Mouse (Mus musculus) midbrain, embryonic 16.5 days (tissue): ENCODE data around the gene Dusp16. TPM values are rescaled to one million over a fixed set of nuclear protein-coding genes. Genes with fewer than 3 reads are reported as not detected.

Experiments used
- ATAC-seq: fragments of 200-750 bp; cut with Nextera tagmentation; 2 replicates; pipeline ENCODE4 v1.8.0; 2017; ENCODE audit warnings: moderate TSS enrichment
- H3K27ac ChIP-seq: fragments of 300-500 bp; sonication (generic); 2 replicates; pipeline ENCODE4 v1.5.1; 2014; ENCODE audit warnings: mild to moderate bottlenecking, low read length, mixed read lengths
- H3K27me3 ChIP-seq: fragments of 300-500 bp; sonication (generic); 2 replicates; pipeline ENCODE4 v1.6.1; 2014; ENCODE audit warnings: low read depth, low read length, mixed read lengths; ENCODE audit not compliant: control insufficient read depth, insufficient read depth
- H3K36me3 ChIP-seq: fragments of 300-500 bp; sonication (generic); 2 replicates; pipeline ENCODE4 v1.6.1; 2014; ENCODE audit warnings: mild to moderate bottlenecking, low read length, moderate library complexity, mixed read lengths; ENCODE audit not compliant: control insufficient read depth, insufficient read depth
- H3K4me1 ChIP-seq: fragments of 300-500 bp; sonication (generic); 2 replicates; pipeline ENCODE4 v1.6.1; 2014; ENCODE audit warnings: mild to moderate bottlenecking, low read length, mixed read lengths; ENCODE audit not compliant: control insufficient read depth, insufficient read depth
- H3K4me2 ChIP-seq: fragments of 300-500 bp; sonication (generic); 2 replicates; pipeline ENCODE4 v1.6.1; 2014; ENCODE audit warnings: mild to moderate bottlenecking, low read length, mixed read lengths
- H3K4me3 ChIP-seq: fragments of 300-500 bp; sonication (generic); 2 replicates; pipeline ENCODE4 v1.5.1; 2014; ENCODE audit warnings: low read depth, mild to moderate bottlenecking, low read length, moderate library complexity, mixed read lengths
- H3K9ac ChIP-seq: fragments of 300-500 bp; sonication (generic); 2 replicates; pipeline ENCODE4 v1.6.1; 2014; ENCODE audit warnings: low read depth, low read length, mixed read lengths
- H3K9me3 ChIP-seq: fragments of 300-500 bp; sonication (generic); replicated peaks from 2 replicates; pipeline ENCODE4 v1.6.1; 2014; ENCODE audit warnings: mild to moderate bottlenecking, low read length, mixed read lengths; ENCODE audit not compliant: control insufficient read depth, poor library complexity, severe bottlenecking
- WGBS: fragments of 180-500 bp; shearing (Covaris S2); extraction: QIAGEN DNeasy Blood & Tissue Kit; methylation state at CpG from one replicate; pipeline ENCODE4 v1.1.7; 2014; 5-methylcytosine and 5-hydroxymethylcytosine counted together
- polyA plus RNA-seq: library from polyadenylated mRNA; unstranded; fragments of >200 nt; fragmentation: Nextera tagmentation; extraction: Ambion mirVana; gene quantifications from 2 replicates; pipeline ENCODE4 v1.2.1, GENCODE M21; 2015

Gene Dusp16
- polyA plus RNA-seq, 1 experiment from 2014 or later, result 5.5 TPM

DNA sequence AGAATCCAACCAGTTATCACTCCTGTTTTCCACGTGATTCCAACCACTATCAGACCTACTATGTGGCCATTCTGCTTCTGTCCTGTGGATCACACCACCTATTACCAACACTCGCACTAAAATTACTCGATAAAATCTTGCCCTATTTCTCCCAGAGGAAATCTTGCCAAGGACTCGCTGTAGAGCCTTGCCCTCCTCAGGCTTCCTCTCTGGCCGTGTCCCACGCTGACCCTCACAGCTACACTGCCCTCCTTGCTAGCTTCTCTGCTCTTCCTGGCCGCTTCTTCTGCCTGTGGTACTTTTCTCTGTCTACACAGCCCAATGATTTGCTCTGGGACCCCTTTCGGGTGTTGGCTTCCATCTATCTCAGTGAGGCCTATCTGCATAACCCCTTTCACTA is 59.6 kb downstream of the Dusp16 start:
- no peak overlapping the region for H3K9ac ChIP-seq
- H3K4me2 ChIP-seq, result no peak overlapping the region
- 94% methylated on average over 8 of the region's 8 CpGs for WGBS
- no peak for ATAC-seq
- H3K9me3 ChIP-seq, result no peaks in the 10 kb centered on the region
- H3K27ac ChIP-seq, result no peak overlapping the region
- H3K4me1 ChIP-seq, result no peaks in the 10 kb centered on the region
- H3K36me3 ChIP-seq, result no peaks in the 10 kb centered on the region
- H3K27me3 ChIP-seq, result no peaks in the 10 kb centered on the region
- no peak overlapping the region for H3K4me3 ChIP-seq

DNA sequence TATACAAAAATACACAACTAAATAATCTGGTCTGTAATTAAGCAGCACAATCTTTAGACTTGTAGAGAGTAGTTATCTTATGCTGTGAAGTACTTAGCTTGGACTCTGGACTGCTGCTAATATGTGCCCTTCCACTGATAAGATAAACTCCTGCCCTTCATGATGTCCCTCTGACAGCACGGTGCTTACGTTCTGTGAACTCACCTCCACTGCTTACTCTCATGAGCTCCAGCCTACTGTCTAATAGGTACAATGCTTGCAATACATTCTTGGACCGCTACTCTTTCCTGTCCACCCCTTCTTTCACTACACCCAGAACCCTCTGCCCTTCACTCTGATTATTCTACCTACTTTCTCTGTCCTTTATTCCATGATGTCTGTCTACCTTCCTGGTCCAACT is 61.4 kb downstream of the Dusp16 start:
- H3K4me2 ChIP-seq, result no peak overlapping the region
- no peaks in the 10 kb centered on the region for H3K4me1 ChIP-seq
- ATAC-seq, result no peak
- no peak overlapping the region for H3K4me3 ChIP-seq
- no peak overlapping the region for H3K27ac ChIP-seq
- no peaks in the 10 kb centered on the region for H3K9me3 ChIP-seq
- H3K36me3 ChIP-seq, result no peaks in the 10 kb centered on the region
- no peak overlapping the region for H3K9ac ChIP-seq
- WGBS, result 98% methylated on average over 3 of the region's 3 CpGs
- H3K27me3 ChIP-seq, result no peaks in the 10 kb centered on the region

DNA sequence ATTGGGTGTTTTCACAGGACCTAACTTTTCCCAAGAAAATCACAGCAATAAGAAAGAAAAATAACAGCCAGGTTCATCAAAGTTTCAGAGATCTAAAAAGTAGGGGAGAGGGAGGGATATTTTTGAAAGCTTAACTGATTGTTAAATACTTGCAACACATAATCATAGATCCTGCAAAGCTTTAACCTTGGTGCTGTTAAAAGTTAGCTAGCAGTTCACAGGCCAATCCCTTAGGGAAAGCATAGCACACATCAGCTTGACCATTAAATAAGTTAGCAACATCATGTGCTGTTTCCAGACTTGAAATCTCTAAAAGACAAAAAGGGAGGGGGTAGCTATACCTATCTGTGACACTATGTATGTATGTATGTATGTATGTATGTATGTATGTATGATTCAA is 67.0 kb downstream of the Dusp16 start:
- H3K4me1 ChIP-seq, result no peaks in the 10 kb centered on the region
- no peak overlapping the region for H3K9ac ChIP-seq
- H3K27me3 ChIP-seq, result no peaks in the 10 kb centered on the region
- no peak overlapping the region for H3K4me2 ChIP-seq
- no peaks in the 10 kb centered on the region for H3K36me3 ChIP-seq
- H3K27ac ChIP-seq, result no peak overlapping the region
- no peak overlapping the region for H3K4me3 ChIP-seq
- no peak for ATAC-seq
- H3K9me3 ChIP-seq, result no peaks in the 10 kb centered on the region

DNA sequence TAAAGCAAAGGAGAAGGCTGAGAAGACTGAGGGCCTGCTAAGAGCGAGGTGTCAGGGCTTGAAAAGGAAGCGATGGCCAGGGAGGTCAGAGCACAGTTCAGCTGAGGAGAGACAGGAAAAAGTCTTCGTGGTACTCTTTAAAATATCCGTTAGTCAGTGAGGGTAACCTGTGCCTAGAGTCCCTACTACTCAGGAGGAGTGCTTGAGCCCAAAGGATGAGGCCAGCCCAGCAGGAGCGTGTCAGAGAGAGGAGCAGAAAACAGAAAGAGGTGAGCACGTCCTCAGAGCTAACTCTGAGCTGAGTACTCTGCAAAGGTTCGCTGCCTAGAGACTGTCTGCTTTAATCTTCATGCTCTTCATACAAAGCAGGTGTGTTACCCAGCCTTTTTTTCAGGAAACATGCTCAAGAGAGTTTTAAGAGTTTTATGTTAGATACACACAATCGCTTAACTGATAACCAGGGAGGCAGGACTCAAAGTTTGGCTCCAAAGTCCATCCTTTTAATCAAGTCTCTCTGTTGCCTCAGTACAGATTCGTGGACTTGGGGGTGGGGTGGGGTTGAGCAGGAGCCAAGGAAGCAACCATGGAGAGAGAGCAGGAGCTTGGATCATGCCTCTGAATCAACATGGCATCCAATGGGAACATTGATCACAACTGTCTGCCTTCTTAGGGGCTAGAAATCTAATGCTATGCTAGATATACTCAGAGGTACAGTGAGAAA is 68.4 kb downstream of the Dusp16 start:
- H3K9ac ChIP-seq, result no peak overlapping the region
- no peaks in the 10 kb centered on the region for H3K4me1 ChIP-seq
- H3K9me3 ChIP-seq, result no peaks in the 10 kb centered on the region
- no peak overlapping the region for H3K4me3 ChIP-seq
- H3K27ac ChIP-seq, result no peak overlapping the region
- ATAC-seq, result no peak
- H3K36me3 ChIP-seq, result no peaks in the 10 kb centered on the region
- WGBS, result 89% methylated on average over 9 of the region's 9 CpGs
- H3K27me3 ChIP-seq, result no peaks in the 10 kb centered on the region
- H3K4me2 ChIP-seq, result no peak overlapping the region

DNA sequence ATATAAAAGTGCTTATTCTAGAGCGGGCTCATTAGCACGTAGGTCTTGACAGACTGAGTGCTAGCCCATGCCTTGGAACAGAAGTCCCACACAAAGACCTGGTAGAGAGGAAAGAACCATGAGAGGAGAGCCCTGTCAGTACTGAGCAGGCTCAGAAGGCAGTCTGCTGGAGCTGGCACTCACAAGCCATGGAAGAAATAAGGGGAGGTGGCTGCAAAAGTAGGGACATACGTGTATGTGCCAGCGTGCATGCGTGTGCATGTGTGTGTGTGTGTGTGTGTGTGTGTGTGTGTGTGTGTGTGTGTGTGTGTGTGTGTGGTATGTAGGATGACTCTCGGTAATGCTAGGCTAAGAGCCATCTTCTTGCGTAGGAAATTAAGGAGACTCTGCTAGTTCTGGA is 69.1 kb downstream of the Dusp16 start:
- WGBS, result 93% methylated on average over 7 of the region's 7 CpGs
- no peak overlapping the region for H3K9ac ChIP-seq
- no peaks in the 10 kb centered on the region for H3K9me3 ChIP-seq
- no peak overlapping the region for H3K4me2 ChIP-seq
- H3K27ac ChIP-seq, result no peak overlapping the region
- no peak overlapping the region for H3K4me3 ChIP-seq
- H3K4me1 ChIP-seq, result no peaks in the 10 kb centered on the region
- no peaks in the 10 kb centered on the region for H3K27me3 ChIP-seq
- ATAC-seq, result no peak
- no peaks in the 10 kb centered on the region for H3K36me3 ChIP-seq

DNA sequence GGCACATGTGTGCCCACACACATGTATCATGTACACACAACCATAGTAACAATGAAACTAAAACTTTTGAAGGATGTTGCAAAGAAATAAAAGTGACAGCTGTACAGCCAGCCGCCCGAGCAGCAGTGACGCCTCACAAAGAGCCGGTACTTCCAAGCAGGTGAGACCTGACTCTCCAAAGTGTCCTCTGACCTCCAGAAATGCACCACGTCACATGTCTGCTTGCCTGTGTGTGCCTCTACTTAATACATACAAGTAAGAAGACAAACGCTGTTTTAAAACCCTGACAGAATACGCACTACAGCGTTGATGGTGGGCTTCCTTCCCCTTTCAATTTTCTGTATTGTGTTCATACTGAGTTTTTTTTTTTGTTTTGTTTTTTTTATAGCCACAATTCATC is 69.5 kb downstream of the Dusp16 start:
- WGBS, result 90% methylated on average over 8 of the region's 8 CpGs
- no peak for ATAC-seq
- H3K36me3 ChIP-seq, result no peaks in the 10 kb centered on the region
- H3K4me3 ChIP-seq, result no peak overlapping the region
- H3K27me3 ChIP-seq, result no peaks in the 10 kb centered on the region
- no peak overlapping the region for H3K9ac ChIP-seq
- no peak overlapping the region for H3K27ac ChIP-seq
- no peaks in the 10 kb centered on the region for H3K4me1 ChIP-seq
- H3K9me3 ChIP-seq, result no peaks in the 10 kb centered on the region
- H3K4me2 ChIP-seq, result no peak overlapping the region

DNA sequence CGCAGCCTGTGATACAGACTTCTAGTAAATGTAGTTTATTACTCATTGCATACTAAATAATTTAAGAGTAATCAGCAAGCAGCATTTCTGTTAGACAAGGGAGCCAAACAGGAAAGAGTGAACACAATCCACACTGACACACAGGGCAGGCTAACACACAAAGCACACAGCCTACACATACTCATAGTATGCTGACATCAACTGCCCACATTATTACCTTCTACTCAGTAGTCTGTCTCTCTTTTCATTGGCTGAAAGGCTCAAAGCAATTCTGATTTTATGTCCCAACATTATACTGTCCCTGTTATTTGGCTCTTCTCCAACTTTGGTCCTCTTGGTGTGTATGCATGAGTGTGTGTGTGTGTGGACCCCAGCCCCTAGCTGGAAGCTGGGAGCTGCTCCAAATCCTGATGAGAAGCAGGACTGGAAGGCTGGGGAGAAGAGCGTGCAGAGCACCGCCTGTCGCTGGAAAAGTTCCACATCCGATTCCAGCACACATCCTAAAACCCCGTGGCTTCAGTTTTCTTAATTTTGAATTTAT is 70.6 kb downstream of the Dusp16 start:
- Histone ChIP-seq H3K27me3 (no peaks in the 10 kb centered on the region), H3K27ac (no peak overlapping the region), H3K36me3 (no peaks in the 10 kb centered on the region), H3K9ac (no peak overlapping the region), H3K4me1 (no peaks in the 10 kb centered on the region), H3K4me3 (no peak overlapping the region), H3K9me3 (no peaks in the 10 kb centered on the region), H3K4me2 (no peak overlapping the region)
- 90% methylated on average over 6 of the region's 6 CpGs for WGBS
- ATAC-seq, result no peak

DNA sequence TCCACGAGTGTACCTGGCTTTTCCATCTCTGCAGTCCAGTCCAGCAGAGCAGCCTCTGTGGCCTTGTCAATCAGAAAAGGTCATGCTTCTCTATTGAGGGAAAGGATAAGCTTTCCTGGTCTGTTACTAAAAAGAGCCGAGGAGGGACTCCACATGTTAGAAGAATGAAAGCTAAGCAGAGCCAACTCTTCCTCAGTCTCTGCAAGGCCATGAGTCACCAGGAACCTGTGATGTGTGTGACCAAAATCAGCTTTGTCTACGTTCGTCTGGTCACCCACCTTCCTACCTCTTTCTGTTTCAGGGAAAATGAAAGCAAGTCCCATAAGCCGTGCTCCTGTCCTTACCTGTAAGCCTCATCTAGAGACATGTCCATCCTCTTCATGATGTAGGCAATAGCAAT is 72.3 kb downstream of the Dusp16 start:
- Histone ChIP-seq H3K27ac (no peak overlapping the region), H3K4me1 (no peaks in the 10 kb centered on the region), H3K9me3 (no peaks in the 10 kb centered on the region), H3K9ac (no peak overlapping the region), H3K36me3 (no peaks in the 10 kb centered on the region), H3K4me2 (no peak overlapping the region), H3K4me3 (no peak overlapping the region), H3K27me3 (no peaks in the 10 kb centered on the region)
- ATAC-seq, result no peak
- 82% methylated on average over 5 of the region's 5 CpGs for WGBS

DNA sequence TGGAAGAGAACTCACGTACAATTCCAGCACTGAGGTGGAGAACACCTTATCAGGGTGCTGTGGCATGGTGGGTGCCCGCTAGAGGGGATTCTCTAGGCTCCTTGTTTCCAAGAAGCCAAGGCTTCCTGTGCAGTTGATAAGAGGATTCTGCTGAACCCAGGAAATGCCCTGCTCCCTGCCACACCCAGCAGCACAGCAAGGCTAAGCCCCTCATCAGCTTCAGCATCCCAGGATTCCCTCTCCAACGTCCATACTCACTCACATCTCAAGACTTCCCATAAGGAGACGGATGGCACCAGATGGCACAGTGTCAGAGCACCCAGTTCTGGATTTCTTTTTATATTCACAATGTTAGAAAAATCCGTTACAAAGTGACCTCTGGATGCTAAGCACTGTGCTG is 73.3 kb downstream of the Dusp16 start:
- Histone ChIP-seq H3K9me3 (no peaks in the 10 kb centered on the region), H3K9ac (no peak overlapping the region), H3K27ac (no peak overlapping the region), H3K4me1 (no peaks in the 10 kb centered on the region), H3K4me2 (no peak overlapping the region), H3K4me3 (no peak overlapping the region), H3K27me3 (no peaks in the 10 kb centered on the region), H3K36me3 (no peaks in the 10 kb centered on the region)
- WGBS, result 94% methylated on average over 5 of the region's 5 CpGs
- ATAC-seq, result no peak
